Mouse (Mus musculus) adrenal gland, postnatal 4 days (tissue): ENCODE measurements around the gene Sf3a3. TPM values are rescaled to one million over a fixed set of nuclear protein-coding genes. Genes with fewer than 3 reads are reported as not detected.
A peak's percentile ranks its signal among the peaks of the same experiment; 100 is the strongest.

Experiments
- DNase-seq, 2 experiments: peaks; one replicate each; pipeline ENCODE4 v3.0.0; 2021 to 2022; ENCODE audit warnings: low spot score in 2 of 2, mixed read lengths in 2 of 2
- long read RNA-seq, 2 experiments: library from polyadenylated mRNA; stranded (forward); transcript quantifications; one replicate each; pipeline ENCODE4 v2.0.0; 2021
- total RNA-seq, 2 experiments: library from RNA; stranded (reverse); gene quantifications; 2 replicates each; pipeline ENCODE4 v1.2.3; 2021

Sf3a3 gene
- total RNA-seq, result 10 to 100 TPM; 58.4 to 62.7 TPM
- long read RNA-seq, experiment 1, transcript Sf3a3-201 (17 exons, 1,820 nt), result major isoform, 36 of 40 reads
- long read RNA-seq, experiment 1, partial matches to known transcripts, result 0 of 40 reads
- long read RNA-seq, experiment 1, other reads (novel, unspliced or antisense), result 3 of 40 reads
- long read RNA-seq, experiment 2, transcript Sf3a3-201 (17 exons, 1,820 nt), result major isoform, 91 of 102 reads
- long read RNA-seq, experiment 2, partial matches to known transcripts, result 6 of 102 reads
- long read RNA-seq, experiment 2, other reads (novel, unspliced or antisense), result 5 of 102 reads

- peak; percentile 87 to 89 for DNase-seq
These were observed at the start of gene Sf3a3 for GRCm38 (mm10) chr4:124714545-124715481. Sf3a3 (plus strand) TSS chr4:124714776.

GRCm38 (mm10) chr4:124667476-124668033 is 47.0 kb upstream of the Sf3a3 start:
- DNase-seq, result no peak

GRCm38 (mm10) chr4:124668078-124668477 is 46.5 kb upstream of the Sf3a3 start:
- DNase-seq, result no peak

- no peak for DNase-seq
These were observed 44.3 kb upstream of the Sf3a3 start for GRCm38 (mm10) chr4:124670232-124670631.

GRCm38 (mm10) chr4:124671583-124671982 is 43.0 kb upstream of the Sf3a3 start:
- DNase-seq, result no peak

GRCm38 (mm10) chr4:124672347-124673320 is 41.9 kb upstream of the Sf3a3 start:
- no peak for DNase-seq

GRCm38 (mm10) chr4:124674334-124675032 is 40.1 kb upstream of the Sf3a3 start:
- DNase-seq, result no peak

GRCm38 (mm10) chr4:124675037-124675436 is 39.5 kb upstream of the Sf3a3 start:
- no peak for DNase-seq

GRCm38 (mm10) chr4:124675958-124676357 is 38.6 kb upstream of the Sf3a3 start:
- no peak for DNase-seq

GRCm38 (mm10) chr4:124682270-124682669 is 32.3 kb upstream of the Sf3a3 start:
- DNase-seq, result no peak

- DNase-seq, result no peak
These were observed 31.1 kb upstream of the Sf3a3 start for GRCm38 (mm10) chr4:124683474-124683873.

- no peak for DNase-seq
These were observed 29.6 kb upstream of the Sf3a3 start for GRCm38 (mm10) chr4:124685004-124685403.

- no peak for DNase-seq
These were observed 29.1 kb upstream of the Sf3a3 start for GRCm38 (mm10) chr4:124685453-124685852.

- DNase-seq, result no peak
These were observed 28.6 kb upstream of the Sf3a3 start for GRCm38 (mm10) chr4:124685897-124686402.

- no peak for DNase-seq
These were observed 23.1 kb upstream of the Sf3a3 start for GRCm38 (mm10) chr4:124691455-124691854.

GRCm38 (mm10) chr4:124692416-124692861 is 22.1 kb upstream of the Sf3a3 start:
- no peak for DNase-seq

GRCm38 (mm10) chr4:124693135-124693894 is 21.3 kb upstream of the Sf3a3 start, which contains the start of gene Utp11:
Utp11 (minus strand) TSS chr4:124693600.
- peak in 1 of 2 experiments; percentile 65 for DNase-seq

- DNase-seq, result no peak
These were observed 20.0 kb upstream of the Sf3a3 start for GRCm38 (mm10) chr4:124694572-124694971.
